Mouse (Mus musculus): ENCODE measurements at regions not wholly inside any gene's neighbourhood (a gene's known extent, or its start where the extent isn't known, plus 50 kb on each side); places are given as distances from the start of the nearest gene placed in this dataset.
A peak's percentile ranks its signal among the peaks of the same experiment; 100 is the strongest.

DNA sequence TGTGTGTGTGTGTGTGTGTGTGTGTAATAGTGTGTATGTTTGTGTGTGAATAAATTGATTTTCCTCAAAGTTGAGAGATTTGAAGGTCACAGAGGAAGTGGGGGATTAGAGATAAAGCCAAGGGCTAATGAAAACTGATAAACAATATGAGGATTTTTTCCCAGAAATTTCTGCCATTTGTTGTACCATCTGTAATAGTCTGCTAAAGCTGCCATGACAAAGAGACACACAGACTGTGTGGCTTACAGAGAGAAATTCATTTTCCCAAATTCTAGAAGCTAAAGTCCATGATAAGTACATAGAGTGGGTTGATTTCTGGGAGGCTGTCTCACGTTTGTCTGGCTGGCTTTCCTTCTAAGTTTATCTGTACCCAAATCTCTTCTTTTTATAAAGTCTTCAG is 259.6 kb downstream of the Ndufa4 start:
- no peak for DNase-seq (ENCODE audit: inconsistent ontology term)

DNA sequence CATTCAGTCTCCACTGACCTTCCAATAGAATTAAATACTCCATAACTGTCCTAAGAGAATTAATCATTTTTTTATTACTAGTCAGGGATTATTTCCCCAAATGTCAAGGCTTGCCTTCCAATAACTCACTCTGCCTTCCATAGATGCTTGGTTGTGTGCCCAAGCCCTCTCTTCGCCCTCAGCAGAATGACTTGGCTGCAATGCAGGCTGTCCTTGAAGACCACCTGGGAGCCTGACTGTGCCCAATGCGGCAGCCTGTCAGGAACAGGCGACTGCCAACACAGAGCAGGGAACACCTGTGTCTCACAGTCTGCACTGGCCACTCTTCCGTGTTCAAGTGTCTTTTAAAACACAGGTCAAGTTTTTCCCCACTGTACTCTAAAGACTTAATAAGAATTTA is 294.0 kb downstream of the Ndufa4 start:
- DNase-seq (ENCODE audit: inconsistent ontology term): no peak

DNA sequence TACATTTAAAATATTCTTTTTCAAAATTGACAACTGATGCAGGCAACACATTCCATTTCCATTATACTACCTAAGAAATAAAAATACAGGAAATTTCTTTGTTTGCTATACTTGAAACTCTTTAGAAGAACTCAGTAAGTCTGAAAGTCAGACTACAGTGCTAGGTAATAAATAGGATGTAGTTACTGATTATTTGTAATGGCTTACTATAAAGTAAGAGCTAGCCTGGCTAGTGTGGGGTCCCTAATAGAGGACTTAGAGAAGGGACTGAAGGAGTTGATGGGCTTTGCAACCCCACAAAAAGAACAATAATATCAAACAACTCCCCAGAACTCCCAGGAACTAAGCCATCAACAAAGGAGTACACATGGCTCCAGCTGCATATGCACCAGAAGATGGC is 299.1 kb downstream of the Ndufa4 start:
- no peak for DNase-seq (ENCODE audit: inconsistent ontology term)

DNA sequence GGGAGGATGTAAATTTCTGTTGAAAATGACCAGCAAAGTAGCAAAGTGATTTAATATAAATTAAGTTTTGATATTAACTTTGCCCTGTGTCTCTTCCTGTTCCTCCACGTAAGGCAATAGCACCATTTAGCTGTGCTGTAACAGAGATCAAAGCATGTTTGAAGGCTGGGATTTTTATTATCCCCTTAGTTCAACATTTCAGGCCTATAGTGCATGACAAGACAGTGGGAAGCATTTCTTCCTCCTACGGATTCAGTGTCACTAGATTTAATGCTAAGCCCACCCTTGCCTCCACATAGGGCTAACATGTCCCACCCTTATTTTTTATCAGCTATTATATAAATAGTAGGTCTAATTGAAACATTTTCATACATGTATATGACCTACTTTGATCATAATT is 299.6 kb downstream of the Ndufa4 start:
- no peak for DNase-seq (ENCODE audit: inconsistent ontology term)

DNA sequence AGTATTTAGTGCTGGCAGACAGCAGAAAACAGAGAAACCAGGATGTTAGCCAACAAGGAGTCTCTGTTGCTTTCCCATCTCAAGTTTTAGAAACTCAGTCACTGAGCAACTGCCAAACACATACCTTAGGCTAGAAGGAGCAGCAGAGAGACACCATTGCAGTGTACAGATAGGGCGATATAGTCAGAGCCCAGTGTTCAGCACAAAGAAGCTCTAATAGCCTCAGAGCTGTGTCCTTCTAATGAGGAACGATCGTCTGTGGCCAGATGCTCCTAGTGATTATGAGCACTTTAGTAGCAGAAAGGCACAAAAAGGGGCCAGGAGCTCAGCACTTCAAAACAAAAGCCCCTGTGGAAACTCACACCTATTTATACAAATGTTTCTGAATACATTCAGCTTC is 301.2 kb downstream of the Ndufa4 start:
- DNase-seq (ENCODE audit: inconsistent ontology term): no peak

DNA sequence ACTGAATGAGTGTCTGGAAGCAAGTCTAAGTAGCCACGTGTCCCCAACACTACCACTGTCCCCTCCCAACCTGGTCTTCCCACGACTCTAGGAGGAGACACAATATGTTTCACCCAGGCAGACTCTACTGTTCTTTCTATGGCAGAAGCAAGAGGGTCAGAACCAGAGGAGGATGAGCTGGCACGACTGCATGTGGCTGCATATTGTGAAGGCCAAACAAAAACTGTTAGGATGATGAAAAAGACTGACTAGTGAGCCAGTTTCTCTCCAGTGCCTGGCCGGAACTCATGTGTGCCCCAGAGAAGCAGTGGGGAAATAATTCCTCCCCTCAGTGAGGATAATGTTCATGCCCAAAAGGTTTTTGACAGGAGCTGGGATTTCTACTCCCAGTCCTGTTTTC is 301.8 kb downstream of the Ndufa4 start:
- DNase-seq (ENCODE audit: inconsistent ontology term): no peak

DNA sequence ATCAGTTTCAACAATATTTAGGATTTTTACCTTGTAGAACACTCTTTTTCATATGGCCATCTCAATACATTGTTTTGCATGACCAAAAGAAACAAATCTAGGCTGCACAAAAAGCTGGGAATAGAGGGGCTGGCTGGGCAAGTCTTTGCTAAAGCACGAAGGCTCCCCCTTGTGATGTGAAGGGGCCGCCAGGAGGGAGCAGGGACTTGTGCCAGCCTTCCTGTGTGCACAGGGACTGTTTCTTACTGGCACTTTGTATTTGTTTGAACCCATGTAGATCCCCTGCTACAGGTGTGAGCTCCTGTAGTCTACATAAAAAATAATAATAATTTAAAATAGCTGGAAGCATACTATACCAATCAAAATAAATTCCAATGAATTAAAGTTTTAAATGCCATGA is 312.4 kb downstream of the Ndufa4 start:
- DNase-seq (ENCODE audit: inconsistent ontology term): no peak

DNA sequence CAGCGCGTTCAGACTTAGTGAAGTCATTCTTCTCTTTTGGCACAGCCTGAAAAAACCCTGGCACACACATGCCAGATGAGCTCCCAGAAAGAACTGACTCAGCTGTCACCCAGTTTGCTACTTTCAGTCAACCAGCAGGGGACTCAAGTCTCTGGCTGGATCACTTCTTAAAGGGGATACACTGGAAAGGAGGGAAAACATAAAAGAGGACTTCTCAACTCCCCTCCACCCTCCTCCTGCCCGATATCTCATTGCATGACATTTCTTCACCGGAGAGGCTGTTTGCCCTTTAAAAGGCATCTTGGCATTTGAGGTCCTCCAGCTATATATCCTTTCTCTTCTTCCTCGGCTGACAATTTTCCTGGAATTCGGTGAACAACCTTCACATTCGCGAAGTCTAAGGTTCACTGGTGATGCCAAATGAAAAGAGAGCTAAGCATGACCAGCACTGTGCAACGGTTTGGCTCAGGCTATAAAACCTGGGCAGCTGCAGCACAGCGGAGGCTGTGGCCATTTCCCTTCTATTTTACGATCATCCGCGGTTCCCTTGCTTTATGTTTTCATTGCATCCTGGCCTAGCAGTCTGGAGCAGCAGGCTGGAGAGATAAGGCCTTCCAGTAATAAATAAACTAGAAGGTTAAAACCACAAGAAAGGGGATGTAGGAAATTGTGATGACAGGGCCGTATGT is 313.6 kb downstream of the Ndufa4 start:
- peak; percentile 6 for DNase-seq (ENCODE audit: inconsistent ontology term)

DNA sequence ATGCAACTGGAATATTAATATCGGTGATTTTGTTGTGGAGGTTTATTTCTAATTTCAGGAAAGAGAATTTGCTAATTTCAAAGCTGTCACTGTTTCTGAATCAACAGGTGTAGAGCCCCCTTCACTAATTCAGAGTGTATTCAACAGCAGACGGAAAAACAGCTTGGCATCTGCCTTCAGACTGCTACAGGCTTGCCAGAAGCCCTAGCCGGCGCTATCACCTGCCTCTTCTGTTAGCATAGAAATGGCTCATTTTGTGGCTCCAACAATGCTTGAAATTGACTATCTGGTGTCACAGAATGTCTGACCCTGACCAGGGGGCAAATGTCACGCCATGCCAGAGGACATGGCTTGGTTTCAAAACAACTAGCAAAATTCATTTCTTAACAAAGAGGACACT is 331.2 kb downstream of the Ndufa4 start:
- DNase-seq (ENCODE audit: inconsistent ontology term): no peak

DNA sequence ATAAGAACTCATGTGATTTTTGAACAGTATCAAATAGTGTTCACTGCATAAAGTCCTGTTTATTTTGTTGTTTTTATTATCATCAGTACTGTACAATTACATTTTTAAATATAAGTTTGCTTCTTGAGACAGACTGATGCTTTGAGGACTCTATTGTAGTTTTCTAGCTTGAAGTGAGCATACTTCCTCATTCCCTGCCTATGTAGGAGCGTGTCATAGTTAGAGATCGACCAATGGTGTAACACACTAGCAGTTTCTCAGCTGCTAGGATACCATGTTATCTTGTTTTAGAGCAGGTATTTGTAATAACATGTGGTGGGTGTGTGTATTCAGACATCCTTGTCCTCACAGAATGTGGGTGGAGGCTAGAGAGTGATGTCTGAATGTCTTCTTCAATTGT is 342.1 kb downstream of the Ndufa4 start:
- DNase-seq (ENCODE audit: inconsistent ontology term): no peak

DNA sequence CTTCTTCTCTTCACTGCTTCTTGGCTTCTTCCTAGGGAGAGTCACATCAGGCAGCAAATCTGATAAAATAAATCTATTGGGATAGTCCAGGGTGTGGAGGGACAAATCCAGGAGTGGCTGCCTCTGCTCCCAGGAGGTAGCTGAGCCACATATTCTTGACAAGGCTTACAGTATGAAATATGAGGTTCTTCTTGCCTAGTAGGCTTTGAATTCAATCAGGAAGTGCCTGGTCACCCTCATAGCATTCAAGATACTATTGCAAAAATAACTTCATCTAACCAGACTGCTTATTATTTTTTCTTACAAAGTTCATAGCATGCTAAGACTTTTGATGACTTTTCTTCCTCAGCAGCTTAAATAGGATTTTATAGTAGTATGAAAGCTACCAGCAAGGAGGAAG is 356.8 kb downstream of the Ndufa4 start:
- no peak for DNase-seq (ENCODE audit: inconsistent ontology term)

DNA sequence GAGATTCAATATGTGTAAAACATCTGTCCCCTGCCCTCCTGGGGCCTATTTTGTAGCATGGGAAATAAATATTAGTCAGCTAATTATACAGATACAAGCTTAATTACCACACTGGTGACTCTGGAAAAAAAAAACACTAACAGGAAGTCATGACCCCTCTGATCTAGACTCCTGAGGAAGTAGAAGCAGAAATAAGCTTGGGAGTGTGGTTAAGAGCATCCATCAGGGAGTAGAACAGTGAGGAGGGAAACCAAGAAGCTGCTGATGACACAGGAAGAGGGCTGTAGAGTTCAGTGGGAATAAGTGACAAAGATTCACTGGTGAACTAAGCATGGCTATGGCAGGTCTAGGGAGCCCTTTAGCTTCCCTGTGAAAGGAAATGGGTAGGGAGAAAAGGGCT is 360.0 kb downstream of the Ndufa4 start:
- no peak for DNase-seq (ENCODE audit: inconsistent ontology term)

DNA sequence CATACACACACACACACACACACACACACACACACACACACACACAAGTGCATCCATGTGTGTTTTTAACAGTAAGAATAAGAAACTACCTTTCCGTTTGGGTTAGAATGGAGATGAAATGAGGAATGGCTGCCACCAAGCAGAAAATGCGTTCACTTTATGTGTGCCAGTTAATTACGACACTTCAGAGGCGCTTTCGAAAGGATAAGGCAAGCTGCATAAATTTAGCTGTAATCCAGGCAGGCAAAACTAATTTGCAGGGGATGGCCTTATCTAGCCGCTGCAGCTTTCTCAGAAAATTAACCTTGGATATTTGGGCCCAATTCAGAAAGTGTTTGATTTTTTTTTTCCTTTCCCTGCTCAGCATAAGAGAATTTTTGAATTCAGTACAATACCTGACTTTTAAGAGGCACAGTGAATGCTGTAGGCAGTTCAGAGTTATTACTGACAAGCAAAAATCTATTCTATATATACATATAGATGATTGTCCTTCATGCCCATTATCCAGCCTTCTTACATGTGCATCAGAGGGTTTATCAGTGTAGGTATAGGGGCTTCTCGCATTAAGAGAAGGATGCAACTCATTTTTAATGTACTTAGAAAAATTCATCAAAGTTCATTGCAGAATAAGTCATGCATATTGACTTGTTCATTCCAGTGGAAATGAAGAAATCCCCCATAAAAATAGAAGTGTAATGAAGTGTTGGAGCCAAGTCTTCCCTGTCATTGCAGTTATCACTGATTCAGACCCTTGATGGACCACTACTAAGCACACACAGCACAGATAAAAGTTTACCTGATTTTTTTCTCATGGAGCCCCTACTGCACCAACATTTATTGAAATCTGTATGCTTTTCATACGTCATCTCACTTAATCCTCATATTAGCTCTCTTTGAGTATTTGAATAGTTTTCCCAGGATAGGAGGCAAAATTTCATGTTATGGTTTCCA is 372.1 kb downstream of the Ndufa4 start:
- DNase-seq (ENCODE audit: inconsistent ontology term): no peak

DNA sequence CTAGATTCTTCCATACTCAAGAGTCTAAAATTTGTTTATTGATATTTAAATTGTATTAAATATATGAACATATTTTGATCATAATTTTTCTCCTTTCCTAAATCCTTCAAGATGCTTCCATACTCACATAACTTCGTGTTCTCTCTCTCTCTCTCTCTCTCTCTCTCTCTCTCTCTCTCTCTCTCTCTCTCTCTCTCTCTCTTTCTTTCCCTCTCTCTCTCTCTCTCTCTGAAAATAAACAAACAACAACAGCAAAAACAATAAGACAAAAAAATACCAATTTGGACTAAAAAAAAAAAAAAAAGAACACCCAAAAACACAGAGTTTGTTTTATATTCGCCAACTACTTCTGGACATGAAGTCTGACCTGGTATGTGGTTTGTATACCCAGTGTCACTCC is 404.2 kb downstream of the Ndufa4 start:
- no peak for DNase-seq (ENCODE audit: inconsistent ontology term)

DNA sequence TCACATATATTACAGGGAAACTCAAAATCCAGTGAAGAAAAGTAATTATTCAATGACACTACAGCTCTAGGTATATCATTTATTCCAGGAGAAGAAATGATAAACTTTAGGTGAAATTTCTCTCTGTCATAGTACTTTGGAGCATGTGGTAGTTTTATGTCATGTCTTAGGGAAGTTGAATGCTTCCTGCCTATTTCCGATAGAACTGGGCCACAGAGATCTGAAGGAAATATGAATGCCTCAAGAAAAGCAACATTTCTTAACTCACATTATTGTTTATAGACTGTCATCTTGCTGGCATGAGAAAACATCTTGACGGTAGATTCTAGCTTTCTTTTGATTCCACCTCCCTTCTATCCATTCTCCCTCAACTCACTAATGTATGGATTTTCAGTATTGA is 412.9 kb downstream of the Ndufa4 start:
- DNase-seq (ENCODE audit: inconsistent ontology term): no peak

DNA sequence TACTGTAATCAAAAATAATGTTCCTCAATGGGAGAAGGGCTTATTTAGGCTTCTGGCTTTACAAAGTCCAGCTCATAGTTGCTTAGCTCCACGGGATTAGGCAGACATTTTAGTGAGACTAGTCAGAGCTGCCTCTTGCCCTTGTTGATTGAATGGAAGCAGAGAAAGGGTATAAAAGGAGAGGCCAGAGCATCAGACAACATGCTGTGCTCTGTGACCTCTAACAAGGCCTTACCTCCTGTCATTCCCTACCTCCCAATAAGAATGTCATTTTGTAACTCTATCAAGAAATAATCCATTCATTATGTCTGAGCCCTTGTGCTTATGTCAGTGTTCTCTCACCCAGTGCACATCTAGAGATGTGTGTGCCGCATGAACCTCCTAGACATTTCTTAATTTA is 430.3 kb downstream of the Ndufa4 start:
- DNase-seq (ENCODE audit: inconsistent ontology term): no peak
